Mouse (Mus musculus): ENCODE results near the gene Mcoln2.

- TF ChIP-seq MAX (IDR thresholded peaks at IDR 0.05; ENCODE audit: low read length): no peak
- TF ChIP-seq IRF4 (IDR thresholded peaks at IDR 0.05; ENCODE audit: low read depth, low read length): no peak; the same call in 1 of the 2 replicates
- TF ChIP-seq JUND (conservative IDR thresholded peaks at IDR 0.05; ENCODE audit: low read depth, low read length): no peak
- TF ChIP-seq CHD2 (IDR thresholded peaks at IDR 0.05; ENCODE audit: low read length): no peak
- TF ChIP-seq CTCF (conservative IDR thresholded peaks at IDR 0.05 in 1 of 2, IDR thresholded peaks at IDR 0.05 in 1 of 2; ENCODE audit: low read depth in 2 of 2, low read length in 2 of 2): no peak
- TF ChIP-seq POLR2AphosphoS2 (IDR thresholded peaks at IDR 0.05; ENCODE audit: low read depth, low read length): no peak
- TF ChIP-seq EP300 (IDR thresholded peaks at IDR 0.05; ENCODE audit: low read length): no peak
- TF ChIP-seq MAZ (IDR thresholded peaks at IDR 0.05; ENCODE audit: low read depth, low read length): no peak
- TF ChIP-seq MYC (IDR thresholded peaks at IDR 0.05; ENCODE audit: low read depth, low read length): no peak
These were observed 63.7 kb downstream of the Mcoln2 start for GRCm38 (mm10) chr3:146213336-146213735.
